Mouse (Mus musculus): ENCODE results near the gene Rplp0. TPM values are rescaled to one million over a fixed set of nuclear protein-coding genes. Genes with fewer than 3 reads are reported as not detected.
A peak's percentile ranks its signal among the peaks of the same experiment; 100 is the strongest.
"Not testable (repeated sequence)": the region's sequence is repeated elsewhere in the genome, so short reads cannot be mapped to it uniquely, and the experiment has no call there.

The Rplp0 gene
- 100 to 1,000 TPM; 347 to 378 TPM for total RNA-seq (2021)
- long read RNA-seq, experiment 1, transcript Rplp0-201 (7 exons, 1,358 nt): major isoform, 301 of 318 reads
- long read RNA-seq, experiment 1, partial matches to known transcripts: 15 of 318 reads
- long read RNA-seq, experiment 1, other reads (novel, unspliced or antisense): 2 of 318 reads
- long read RNA-seq, experiment 2, transcript Rplp0-201 (7 exons, 1,358 nt): major isoform, 476 of 524 reads
- long read RNA-seq, experiment 2, partial matches to known transcripts: 41 of 524 reads
- long read RNA-seq, experiment 2, other reads (novel, unspliced or antisense): 7 of 524 reads

DNA sequence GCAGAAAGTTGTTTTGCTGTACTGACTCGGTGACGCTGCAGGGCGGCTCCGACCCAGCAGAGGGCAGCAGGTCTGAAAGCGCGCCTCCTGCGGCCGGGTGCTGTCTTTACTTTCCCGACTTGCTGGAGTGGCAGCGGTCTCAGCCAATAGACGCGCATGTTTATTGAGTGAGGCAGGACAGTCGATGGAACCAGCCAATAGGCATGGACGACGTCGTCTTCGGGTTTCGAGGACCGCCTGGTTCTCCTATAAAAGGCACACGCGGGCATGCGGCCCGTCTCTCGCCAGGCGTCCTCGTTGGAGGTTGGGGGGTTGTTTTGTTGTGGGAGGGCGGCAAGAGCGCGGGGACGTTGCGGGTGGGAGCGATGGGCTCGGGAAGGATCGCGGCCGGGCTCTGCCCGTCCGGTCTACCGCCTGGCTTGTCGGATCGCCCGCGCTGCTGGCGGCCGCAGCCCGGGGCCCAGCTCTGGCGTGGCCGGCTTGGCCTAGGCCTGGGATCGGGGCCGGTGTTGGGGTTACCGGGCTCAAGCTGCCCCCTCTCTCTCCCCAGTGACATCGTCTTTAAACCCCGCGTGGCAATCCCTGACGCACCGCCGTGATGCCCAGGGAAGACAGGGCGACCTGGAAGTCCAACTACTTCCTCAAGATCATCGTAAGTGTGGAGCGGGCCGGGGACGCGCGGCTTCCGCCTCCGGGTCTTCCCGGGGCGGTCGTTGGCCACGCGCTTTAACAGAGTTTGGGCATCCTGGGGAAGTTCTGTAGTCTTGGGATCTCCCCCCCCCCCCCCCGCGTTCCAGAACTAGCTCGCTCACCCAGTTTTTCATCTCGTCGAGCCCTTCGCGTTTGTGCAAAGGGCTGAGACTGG is at the start of gene Rplp0:
Gene Rplp0, plus strand, starts transcription at position 231 of the 865 bp plus-strand sequence.
- peak; percentile 100 for DNase-seq (ENCODE audit: low spot score in 2 of 2)

DNA sequence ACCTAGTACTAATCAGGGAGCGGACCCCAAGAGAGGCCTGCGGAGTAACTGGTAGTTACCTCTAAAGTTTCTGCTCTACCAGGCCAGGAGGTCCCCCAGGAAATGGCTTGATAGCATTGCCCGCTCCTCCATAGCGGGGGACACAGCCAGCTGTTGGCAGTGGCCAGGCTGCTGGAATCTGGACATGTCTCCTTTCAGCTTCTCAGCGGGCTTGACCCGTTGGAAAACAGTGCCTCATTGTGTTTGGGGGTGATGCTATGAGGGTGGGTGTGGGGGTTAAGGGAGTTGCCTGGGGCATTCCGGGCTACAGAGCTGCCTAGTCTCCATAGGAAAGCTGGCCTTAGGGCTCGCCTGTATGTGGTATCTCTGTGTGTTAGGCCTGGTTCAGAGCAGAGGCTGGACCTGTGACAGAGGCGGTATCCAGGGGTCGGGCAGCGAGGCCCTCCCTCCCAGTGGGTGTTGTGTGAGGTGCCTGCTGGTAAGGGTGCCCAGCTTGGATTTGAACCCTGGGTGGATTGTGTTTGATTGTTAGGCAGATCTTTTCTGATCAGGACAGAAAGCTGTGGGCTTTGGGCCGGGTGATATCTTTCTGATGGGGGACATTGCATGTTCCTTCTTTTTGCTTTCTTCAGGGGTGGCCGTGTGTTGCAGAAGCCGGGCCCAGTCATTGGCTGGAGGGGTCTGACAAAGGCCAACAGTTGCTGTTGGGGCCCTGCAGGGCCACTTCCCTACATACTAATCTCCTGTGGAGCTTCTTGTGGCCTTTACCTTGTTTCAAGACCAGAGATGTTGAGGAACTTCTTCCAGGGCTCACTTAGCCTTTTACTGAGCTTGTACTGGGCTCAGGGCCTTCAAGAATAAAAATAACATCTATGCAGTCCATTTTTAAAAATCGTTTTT is 49.2 kb upstream of the Rplp0 start:
- DNase-seq (ENCODE audit: low spot score in 2 of 2): no peak

DNA sequence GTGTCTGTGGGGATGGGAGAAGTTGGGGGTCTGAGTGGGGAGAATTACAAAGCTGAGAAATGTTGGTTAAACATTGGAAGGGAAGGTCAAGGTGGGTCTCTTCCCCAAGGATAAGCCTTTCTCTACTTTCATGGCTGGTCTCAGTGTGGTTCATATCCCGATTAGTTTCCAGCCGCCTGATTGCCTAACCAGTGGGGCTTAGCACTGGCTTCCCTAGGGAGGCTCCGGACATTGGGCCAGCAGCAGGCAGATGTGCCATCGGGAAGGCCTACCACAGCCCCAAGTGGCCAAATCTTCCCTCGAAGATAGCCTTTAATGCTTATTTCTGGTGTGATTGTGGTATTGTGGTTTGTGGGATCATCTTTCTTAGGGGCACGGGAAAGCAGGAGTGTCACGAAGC is 46.9 kb upstream of the Rplp0 start:
- no peak for DNase-seq (ENCODE audit: low spot score in 2 of 2)

DNA sequence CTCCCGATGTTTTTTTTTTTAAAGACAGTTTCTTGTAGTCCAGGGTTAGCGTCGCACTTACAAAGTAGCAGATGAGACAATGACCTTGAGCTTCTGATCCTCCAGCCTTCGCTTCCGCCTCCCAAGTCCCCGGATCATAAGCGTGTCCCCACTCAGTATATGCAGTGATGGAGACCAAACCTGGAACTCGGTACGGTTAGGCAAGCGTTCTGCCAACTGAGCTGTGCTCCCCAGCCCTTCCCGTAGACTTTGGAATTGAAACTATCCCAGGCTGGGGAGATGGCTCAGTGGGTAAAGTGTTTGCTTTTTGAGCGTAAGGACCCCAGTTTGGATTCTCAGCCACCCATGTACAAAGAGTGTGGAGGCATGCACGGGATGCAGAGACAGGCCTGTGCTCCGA is 46.0 kb upstream of the Rplp0 start:
- no peak for DNase-seq (ENCODE audit: low spot score in 2 of 2)

DNA sequence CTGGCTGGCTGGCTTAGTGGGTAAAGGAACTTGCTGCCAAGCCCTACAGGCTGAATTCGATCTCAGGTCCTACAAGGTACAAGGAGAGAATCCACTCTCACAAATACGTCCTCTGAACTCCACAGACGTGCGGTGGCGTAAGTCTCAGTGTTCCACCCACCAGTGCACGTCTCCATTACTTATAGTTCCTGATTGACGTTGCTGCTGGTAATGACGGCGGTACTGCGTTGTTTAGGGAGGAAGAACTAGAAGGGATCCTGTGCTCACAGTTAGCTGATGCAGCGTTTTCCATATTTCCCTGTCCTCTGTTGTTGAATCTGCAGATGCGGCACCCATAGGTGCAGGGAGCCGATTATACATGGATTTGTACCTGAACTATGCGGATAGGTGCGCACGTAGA is 45.5 kb upstream of the Rplp0 start:
- no peak for DNase-seq (ENCODE audit: low spot score in 2 of 2)

DNA sequence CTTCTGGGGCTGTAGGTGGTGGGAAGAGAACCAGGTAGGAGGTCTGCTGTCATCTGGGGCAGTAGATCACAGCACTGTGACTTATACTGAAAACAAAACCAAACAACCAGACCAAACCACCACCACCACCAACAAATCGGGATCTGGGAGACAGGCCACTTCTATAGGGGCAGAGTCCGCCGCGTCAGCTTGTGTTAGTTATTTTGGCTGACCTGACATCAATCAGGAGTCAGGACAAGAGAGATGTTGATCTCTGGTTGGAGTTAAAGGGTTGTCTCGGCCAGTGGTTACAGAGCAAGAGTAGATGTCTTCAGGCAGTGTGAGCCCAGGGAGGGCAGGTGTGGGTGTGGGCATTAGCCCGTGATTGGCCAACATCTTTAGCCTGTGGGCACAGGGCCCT is 44.9 kb upstream of the Rplp0 start:
- DNase-seq (ENCODE audit: low spot score in 2 of 2): no peak

DNA sequence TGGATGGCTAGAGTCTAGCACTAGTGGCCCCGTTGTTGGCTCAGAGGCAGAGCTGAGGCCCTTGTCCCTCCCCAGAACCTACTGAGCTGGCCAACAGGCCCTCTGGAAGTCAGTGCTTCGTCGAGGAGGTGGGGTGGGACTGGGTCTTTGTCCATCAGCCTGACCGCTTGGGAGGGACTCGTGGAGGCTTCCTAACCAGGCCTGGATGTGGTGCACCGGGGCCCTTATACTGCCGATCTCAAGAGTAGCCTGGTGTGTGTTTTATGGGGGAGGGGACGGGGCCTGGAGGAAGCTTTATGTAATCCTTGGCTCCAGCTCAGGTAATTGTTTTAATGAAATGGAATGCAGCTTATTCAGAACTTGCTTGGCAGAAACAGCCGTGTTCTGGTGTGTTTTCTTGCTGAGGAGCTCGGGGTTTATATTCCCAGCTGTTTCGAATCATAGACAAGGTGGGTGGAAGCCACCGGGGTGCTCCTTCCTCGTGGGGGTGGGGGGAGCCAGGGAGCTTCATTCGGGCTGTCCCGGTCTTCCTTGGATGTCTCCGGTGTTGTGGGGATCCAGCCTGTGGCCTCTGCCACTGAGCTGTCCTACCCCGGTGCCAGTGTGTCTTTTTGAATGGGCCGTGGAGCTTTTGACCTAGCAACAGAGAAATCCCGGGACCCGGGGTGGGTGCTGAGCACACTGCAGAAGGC is 44.2 kb upstream of the Rplp0 start:
- DNase-seq (ENCODE audit: low spot score in 2 of 2): no peak

DNA sequence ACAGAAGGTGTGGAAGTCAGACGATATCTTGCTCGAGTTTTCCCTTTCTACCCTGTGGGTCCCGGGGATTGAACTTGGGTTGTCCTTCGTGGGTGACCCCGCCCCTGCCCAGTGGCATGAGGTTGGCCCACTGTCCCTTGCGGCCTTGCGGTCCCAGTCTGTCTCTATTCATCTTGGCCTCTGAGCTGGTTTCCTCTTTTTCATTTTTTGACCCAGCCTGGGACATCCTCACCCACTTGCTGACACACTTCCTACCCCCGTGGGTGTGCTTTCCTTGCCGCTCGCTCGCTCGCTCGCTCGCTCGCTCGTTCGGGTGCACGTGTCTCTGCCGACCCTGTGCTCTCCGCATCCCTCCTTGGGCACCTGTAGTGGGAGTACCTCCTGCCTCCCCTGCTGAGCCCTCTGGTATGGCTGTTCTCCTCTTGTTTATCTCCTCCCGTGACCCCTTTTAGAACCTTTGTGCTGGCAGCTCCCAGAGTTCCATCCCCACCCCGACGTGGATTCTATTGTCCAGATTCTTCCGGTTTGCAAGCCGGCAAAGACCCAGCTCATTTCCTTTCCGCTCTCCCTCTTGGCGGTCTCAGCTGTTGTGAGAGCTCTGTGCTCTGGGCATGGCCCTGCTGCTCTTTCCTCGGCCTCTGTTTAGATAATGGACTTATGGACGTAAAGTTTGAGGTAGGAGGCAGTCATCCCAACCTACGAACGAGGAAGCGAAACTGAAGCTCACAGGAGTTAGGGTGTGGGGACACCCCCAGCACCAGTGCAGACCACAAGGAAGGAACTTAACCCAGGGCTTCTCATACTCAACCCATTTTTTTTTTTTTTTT is 43.0 kb upstream of the Rplp0 start:
- no peak for DNase-seq (ENCODE audit: low spot score in 2 of 2)

DNA sequence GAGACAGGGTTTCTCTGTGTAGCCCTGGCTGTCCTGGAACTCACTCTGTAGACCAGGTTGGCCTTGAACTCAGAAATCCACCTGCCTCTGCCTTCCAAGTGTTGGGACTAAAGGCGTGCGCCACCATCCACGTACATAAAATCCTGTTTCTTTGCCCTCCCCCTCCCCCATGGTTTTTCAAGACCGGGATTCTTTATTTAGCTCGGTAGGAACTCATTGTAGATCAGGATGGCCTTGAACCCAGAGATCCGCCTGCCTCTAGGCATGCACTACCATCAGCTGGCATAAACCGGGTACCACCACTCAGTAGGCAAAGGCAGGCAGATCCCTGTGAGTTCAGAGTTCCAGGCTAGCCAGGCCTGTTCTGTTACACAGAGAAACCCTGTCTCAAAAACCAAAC is 42.4 kb upstream of the Rplp0 start:
- DNase-seq (ENCODE audit: low spot score in 2 of 2): no peak

DNA sequence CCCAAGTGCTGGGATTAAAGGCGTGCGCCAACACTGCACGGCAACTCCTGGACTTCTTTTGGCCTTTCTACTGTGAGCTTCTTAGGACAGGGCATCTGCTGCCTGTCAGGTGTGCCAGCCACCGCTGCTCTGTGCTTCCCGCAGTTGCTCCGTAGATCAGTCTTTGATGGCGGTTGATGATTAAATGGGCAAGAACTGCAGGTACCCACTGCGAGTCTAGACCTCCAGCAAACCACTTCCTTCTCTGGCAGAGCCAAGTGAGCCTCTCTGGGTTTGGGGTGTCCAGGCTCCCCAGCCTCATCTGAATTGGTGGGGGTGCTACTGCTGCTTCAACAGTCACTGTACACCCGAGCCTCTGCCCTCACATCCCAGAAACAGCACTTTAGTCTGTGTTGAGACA is 41.8 kb upstream of the Rplp0 start:
- DNase-seq (ENCODE audit: low spot score in 2 of 2): no peak

DNA sequence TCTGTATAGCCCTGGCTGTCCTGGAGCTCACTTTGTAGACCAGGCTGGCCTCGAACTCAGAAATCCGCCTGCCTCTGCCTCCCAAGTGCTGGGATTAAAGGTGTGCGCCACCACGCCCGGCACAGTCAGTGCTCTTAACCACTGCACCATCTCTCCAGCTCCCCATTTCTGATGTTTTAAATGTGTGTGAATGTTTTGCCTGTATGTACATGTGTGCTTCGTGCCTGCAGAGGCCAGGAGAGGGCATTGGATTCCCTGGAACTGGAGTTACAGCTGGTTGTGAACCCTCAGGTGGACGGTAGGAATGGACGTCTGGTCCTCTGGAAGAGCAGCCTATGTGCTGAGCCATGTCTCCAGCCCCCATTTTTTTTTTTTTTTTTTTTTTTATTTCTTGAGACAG is 41.1 kb upstream of the Rplp0 start:
- not testable (repeated sequence) for DNase-seq (ENCODE audit: low spot score in 2 of 2)

DNA sequence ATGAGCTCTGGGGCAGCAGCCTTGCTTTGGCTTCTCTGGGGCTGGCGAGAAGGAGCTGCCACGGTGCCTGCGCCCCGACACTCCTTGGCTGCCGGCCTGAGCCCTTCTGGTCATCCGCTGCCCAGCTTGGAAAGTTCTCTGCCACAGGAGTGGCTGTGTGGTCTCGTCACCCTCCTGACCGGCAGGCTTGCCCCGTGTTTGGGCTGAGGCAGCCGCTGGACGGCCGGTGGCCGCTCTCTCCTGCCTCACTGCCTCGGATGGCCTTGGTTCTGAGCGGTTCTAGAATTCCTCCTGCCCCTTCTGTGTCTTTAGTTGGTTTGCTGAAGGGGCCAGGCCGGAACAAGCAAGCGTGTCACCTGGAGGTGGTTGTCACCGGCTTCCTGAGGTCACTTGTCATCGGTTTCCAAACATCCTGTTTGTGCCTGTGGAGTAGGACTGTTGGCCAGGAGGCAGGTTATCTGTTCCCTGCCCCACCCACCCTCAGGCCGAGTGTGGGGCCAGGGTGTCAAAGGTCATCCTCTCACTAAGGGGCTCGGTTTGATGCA is 38.9 kb upstream of the Rplp0 start:
- no peak for DNase-seq (ENCODE audit: low spot score in 2 of 2)

DNA sequence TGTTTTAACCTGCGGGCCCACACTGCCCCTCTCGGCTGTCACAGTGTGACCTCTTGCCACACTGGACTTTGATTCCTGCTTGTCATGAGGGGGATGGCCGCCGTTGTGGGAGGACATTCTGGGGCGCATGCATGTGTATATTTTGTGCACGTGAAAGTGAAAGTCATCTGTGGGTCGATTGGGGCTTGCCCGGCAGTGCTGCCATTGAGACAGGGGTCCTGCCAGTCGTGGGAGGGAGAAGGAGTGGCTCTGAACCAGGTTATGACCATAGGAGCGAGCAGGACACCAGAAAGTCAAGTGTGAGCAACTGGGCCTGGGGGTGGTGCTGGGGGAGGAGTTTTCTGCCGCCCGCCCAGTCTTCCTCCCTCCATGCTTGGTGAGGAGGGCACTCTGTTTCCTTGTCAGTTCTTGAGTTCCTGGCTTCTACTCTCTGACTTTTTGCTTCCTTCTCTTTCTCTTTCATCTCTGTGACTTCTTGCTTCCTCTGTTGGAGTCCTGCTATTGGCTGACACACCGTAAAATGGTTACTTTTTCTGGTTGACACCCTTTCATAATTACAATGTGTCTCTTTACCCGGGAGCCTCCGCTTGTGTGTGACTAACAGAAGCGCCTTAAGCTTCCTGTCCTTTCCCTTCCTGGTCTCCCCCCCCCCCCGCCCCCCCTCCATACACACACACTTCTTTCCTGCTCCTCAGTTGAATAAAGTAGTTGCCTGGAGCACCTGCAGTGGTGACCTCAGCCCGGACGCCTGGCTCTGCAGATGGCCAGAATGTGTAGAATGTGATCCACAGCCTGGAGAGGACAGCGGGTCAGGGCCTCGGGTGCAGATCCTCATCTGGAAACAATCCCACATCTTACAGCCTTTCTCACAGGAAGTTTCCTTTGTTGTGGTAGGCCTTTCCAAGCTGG is 37.5 kb upstream of the Rplp0 start:
- DNase-seq (ENCODE audit: low spot score in 2 of 2): no peak

DNA sequence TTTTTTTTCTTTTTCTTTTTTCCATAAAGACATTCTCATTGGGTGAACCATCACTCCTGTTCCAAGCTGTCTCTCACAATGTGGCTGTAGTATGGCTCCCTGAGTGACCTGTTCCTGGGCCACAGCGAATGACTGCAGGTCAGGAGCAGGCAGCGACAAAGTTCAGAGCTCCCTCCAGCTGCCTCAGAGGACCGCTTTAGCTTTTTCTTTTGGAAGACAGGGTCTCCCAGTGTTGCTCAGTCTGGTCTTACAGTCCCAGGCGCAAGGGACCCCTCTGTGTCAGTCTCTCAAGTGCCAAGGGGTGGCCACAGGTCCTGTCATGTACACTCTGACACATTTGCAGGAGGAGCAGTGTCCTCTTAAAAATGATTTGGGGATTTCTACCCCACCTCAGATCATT is 36.7 kb upstream of the Rplp0 start:
- no peak for DNase-seq (ENCODE audit: low spot score in 2 of 2)

DNA sequence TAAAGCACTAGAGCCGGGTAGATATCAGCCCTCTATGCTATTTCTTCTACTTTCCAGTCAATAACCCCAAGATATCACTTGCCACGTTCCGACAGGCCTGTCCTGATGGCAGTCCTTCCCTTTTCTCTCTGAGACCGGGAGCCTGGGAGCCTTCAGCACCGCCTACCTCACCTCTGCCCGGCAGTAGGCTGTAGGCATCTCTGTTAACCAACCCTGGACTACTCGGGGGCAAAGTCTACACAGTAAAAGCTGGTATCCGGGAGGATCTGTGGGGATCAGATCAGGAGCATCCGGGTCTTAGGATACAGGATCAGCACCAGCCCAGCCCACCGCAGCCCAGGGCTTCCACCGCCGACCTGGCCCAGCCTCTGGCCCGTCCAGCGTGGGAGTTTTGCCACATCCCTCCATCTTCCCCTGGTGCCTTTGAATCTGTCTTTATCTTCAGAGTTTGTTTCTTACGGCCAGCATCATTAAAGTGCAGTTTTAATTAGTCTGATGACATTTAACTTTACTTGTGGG is 36.2 kb upstream of the Rplp0 start:
- DNase-seq (ENCODE audit: low spot score in 2 of 2): no peak

DNA sequence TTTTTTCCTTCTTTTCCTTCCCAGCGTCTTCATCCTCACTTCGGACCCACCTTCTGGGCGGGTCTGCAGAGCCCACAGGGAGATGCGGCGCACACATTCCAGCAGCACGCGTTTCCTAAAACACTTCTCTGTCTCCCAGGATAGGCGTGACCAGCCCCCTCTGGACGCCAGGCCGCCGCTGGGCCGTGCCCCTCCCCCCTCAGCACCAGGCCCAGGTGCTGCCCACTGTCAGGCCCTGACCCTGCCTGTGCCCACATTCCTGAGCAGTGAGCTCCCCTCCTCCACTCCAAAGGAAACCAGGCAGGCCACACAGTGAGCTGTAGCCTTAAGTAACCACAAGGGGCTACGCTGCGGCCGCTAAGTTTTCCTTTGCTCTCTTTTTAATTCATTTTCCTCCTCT is 35.3 kb upstream of the Rplp0 start:
- DNase-seq (ENCODE audit: low spot score in 2 of 2): no peak

DNA sequence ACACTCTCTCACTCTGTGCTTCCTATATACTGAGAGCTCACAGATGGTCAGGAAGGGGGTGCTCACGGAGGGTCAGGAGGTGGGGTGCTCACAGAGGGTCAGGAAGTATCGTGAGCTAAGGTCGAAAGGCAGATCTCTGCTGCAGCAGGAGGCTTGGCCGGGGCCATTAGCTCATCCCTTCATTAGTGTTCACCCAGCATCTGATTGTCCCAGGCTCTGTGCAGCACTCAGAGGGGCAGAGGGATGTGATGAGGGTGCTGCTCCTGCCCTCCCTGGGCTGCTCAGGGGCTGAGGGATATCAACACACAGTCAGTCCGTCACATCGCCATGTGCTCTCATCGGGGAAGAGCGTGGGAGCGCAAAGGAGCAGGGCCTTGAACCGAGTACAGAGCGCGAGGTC is 34.8 kb upstream of the Rplp0 start:
- no peak for DNase-seq (ENCODE audit: low spot score in 2 of 2)

DNA sequence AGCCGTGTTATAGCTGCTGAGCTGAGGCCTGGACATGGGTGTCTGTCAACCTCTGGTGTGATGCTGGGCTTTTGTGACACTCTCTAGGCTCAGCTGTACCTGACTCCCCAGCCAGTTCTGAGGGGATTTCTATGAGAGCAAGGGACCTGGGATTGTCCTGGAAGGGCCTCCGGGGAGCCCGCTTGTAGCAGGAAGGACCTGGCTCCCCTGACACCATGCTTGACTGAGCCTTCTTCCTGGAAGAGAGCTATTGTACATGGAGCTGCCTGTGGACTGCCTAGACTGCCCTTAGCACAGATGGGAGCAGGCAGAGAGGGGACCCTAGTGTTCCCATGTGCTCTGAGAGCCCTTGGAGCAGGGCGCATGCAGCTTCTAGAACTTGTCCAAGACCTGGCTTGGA is 33.9 kb upstream of the Rplp0 start:
- DNase-seq (ENCODE audit: low spot score in 2 of 2): no peak

DNA sequence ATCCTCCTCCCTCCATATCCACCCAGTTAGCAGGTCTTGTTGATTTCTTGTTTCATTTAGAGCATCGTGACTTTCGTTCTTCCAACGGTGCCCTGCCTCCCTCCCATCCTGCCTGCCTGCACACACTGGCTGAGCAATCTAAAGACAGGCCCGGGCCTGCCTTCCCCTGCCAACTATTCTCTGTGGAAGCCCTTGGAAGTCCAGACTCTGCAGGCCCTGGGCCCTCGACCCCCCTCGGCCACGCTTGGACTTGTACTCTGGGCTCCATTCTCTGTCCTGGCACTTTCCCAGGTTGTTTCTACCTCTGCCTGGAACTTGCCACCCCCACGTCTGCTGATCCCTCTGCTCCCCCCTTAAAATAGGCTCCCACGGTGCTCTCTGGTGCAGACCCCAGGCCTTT is 33.3 kb upstream of the Rplp0 start:
- no peak for DNase-seq (ENCODE audit: low spot score in 2 of 2)
